Mouse (Mus musculus) neutrophil, adult 5-6 weeks (primary cell): Measurements from ENCODE around the gene Cwc25. TPM values are rescaled to one million over a fixed set of nuclear protein-coding genes. Genes with fewer than 3 reads are reported as not detected.
A peak's percentile ranks its signal among the peaks of the same experiment; 100 is the strongest.
"Not testable (repeated sequence)": the region's sequence is repeated elsewhere in the genome, so short reads cannot be mapped to it uniquely, and the experiment has no call there.

Experiments used
- ATAC-seq: fragments of 151-379, 151-347 bp; 2 replicates; pipeline ENCODE4 v1.8.0; 2017; ENCODE audit warnings: mild to moderate bottlenecking, moderate TSS enrichment; ENCODE audit not compliant: insufficient number of reproducible peaks, poor library complexity, low FRiP score, severe bottlenecking; ENCODE audit errors: extremely low read depth
- total RNA-seq: library from RNA; stranded (forward); fragments of 200-1000 nt; gene quantifications from 2 replicates; pipeline ENCODE4 v1.2.3, GENCODE M21; 2017

Gene Cwc25
- total RNA-seq, 1 experiment from 2014 or later = 41.2 TPM

DNA sequence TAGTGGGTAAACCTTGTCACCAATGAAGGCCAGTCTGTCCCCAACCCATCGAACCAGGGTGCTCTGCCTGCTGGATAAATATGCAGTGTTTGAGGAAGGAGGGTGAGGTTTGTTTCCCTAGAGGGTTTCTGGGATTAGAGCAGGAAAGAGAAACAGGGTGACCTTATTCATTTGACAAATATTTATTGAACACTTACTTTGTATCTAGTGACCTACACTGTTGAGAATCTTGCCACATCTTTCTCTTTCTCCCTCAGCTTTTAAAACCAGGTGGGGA is 35.8 kb upstream of the Cwc25 start:
- ATAC-seq = no peak

DNA sequence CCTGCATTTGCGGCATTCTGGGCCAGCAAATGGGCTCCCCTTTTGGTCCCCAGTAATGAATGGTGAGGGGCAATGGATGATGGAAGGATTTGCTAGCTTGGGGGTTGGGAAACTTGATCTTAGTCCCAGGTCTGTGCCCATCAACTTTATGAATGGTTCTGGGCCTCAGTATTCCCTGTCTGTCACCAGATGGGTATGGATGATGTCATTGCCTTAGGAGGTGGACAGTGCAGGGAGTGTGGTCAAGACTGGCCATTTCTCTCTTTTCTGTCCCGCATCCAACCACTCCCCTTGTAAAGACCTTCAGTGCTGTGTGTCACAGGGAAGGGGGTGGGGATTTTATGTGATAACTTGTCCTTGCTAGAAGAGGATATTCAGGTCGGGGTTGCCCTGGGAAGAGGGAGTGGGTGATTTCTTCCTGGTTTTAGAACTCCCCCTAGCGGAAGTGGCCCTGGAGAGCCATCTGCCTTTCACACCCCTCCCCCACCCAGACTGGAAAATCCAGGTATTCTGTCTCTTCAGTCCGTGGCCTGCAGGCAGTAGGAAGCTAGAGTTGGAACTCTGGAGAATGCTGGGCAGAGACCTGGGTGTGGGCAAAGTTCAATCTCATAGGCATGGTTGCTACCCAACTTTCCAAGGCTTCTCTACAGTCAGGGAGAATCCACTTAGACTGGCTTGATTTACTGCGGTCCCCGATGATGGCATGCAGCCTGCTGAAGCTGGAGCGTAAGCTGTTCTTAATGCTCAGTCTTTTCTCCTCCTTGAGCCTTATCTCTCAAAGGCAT is 35.2 kb upstream of the Cwc25 start:
- ATAC-seq = no peak

GRCm38 (mm10) chr11:97800691-97801408 is 34.5 kb upstream of the Cwc25 start:
- ATAC-seq = no peak

DNA sequence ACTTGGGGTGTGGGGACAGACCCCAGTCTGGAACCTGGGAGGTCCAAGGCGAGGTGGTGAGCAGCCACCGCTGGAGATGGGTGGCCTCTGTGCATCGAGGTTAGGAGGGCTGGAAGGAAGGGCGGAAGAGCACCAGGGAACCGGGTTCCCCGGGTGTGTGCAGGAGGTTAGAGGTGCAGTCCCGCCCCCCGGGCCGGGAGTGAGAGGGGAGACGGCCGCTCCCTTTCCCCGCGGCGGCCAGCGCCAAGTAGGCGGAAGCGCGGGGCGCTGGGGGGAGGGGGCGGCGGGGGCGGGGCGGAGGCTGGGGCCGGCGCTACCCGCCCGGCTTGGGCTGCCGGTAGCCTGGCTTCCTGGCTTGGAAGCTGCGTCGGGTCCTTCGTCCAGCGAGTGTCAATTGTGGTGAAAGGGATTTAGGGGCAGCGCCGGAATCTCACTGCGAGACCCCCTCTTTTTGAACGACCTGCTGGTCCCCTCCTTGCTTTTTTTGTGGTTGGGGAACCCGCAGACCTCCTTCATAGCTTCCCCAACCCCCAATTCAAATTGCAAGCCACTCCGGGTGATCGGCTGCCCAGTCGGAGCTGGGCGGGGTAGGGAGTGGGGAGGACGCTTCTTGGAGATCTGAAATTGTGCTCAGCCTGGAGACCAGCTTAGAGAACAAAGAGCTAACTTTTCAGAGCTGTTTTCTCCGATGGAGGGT is 33.8 kb upstream of the Cwc25 start:
- 0 out of 2 replicates have a peak, but pooled peaks have one; percentile 8 for ATAC-seq

GRCm38 (mm10) chr11:97799146-97799993 is 33.0 kb upstream of the Cwc25 start:
- peak; percentile 72 for ATAC-seq

- peak; percentile 33; the same call in 1 of the 2 replicates for ATAC-seq
Measured at GRCm38 (mm10) chr11:97798782-97799145, 32.4 kb upstream of the Cwc25 start, which contains the start of gene Lasp1. Gene Lasp1, plus strand, starts transcription at chr11:97799000.

- ATAC-seq = no peak
Measured at GRCm38 (mm10) chr11:97798083-97798435, 31.7 kb upstream of the Cwc25 start.

DNA sequence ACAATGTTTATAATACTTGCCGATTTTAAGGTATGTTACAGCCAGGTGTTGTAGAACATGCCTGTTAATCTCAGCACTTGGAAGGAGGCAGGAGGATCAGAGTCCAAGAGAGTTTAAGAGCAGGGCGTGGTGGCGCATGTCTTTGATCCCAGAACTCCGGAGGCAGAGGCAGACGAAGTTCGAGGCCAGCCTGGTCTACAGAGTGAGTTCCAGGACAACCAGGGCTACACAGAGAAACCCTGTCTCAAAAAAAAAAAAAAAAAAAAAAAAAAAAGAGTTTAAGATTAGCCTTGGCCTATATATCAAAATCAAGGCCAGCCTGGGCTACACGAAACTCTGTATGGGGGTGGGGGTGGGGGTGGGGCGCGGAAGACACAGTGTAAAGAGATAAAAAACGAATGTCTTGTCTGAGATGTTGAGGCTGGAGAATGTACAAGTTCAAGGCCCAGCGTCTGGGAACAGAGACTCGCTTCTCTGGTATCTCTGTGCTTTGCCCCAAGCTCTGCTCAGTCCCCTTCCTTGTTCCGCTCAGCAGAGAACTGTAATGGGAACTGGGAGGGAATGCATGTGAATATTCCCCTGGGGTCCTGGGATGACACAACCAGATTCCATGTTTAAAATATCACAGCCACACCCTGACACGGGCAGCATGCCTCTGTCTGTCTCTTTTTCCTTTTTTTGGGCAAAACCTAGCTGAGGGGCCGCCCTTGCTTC is 31.2 kb upstream of the Cwc25 start:
- no peak for ATAC-seq

GRCm38 (mm10) chr11:97796910-97797309 is 30.6 kb upstream of the Cwc25 start:
- ATAC-seq = no peak

DNA sequence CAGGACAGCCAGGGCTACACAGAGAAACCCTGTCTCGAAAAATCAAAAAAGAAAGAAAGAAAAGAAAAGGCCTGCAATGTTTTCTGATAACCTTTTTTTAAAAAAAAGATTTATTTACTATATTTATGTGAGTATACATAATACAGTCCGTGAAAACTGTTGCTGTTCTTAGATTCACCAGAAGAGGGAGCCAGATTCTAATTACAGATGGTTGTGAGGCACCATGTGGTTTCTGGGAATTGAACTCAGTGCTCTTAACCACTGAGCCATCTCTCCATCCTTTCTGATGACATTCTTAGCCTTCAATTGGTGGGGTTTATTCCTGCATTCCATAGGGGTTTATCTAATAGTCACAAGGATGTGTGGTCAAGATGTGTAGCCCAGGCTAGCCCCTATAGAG is 26.8 kb upstream of the Cwc25 start:
- peak; percentile 81 for ATAC-seq

DNA sequence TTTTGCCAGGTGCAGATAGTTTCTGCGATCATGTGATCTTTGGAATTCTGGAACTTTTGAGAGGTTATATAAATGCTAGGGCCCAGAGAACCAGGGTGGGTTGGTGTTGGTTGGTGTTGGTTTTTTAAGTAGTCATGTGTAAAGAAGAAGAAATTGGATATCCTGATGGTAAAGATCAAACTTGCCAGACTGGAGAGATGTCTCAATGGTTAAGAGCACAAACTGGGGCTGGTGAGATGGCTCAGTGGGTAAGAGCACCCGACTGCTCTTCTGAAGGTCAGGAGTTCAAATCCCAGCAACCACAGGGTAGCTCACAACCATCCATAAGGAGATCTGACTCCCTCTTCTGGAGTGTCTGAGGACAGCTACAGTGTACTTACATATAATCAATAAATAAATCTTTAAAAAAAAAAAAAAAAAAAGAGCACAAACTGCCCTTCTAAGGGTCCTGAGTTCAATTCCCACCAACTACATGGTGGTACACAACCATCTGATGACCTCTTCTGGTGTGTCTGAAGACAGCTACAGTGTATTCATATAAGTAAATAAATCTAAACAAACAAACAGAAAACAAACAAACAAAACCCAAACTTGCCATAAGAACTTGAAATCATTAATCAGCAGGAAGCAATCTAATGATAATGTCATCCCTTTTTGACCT is 24.6 kb upstream of the Cwc25 start:
- not testable (repeated sequence) for ATAC-seq

DNA sequence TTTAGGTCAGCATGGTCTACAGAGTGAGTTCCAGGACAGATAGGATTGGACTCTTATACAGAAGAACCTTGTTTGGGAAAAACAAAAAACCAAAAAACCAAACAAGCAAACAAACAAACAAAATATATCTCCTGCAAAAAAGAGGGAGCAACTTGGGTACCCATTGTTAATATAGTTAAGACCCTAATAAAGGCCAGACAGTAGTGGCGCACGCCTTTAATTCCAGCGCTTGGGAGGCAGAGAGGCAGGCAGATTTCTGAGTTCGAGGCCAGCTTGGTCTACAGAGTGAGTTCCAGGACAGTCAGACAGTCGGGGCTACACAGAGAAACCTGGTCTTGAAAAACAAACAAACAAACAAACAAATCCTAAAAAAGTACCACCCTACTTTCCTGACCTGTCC is 23.4 kb upstream of the Cwc25 start:
- ATAC-seq = no peak

GRCm38 (mm10) chr11:97787961-97788360 is 21.6 kb upstream of the Cwc25 start:
- ATAC-seq = no peak

- ATAC-seq = no peak
Measured at GRCm38 (mm10) chr11:97782564-97782895, 16.2 kb upstream of the Cwc25 start.

GRCm38 (mm10) chr11:97781832-97782563 is 15.6 kb upstream of the Cwc25 start, which contains the start of gene Rpl23:
Gene Rpl23, minus strand, starts transcription at chr11:97782437.
- peak; percentile 93 for ATAC-seq

DNA sequence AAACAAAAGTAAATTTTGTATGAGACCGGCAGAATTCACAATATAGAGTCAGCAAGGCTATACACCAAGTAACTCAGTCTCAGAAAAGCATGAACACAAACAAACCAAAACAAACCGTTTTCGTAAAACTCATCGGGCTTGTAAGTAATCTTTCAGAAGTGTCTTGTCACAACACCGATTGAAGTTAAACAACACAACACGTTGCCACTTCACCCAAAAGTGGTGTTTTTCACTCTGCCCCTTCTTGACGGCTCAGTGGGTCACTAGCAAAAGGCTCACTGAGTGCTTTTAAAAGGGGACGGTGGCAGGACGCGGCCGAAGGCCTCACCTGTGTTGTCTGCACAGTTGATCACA is 15.1 kb upstream of the Cwc25 start:
- ATAC-seq = no peak

- no peak for ATAC-seq
Measured at GRCm38 (mm10) chr11:97779968-97780701, 13.8 kb upstream of the Cwc25 start.
